In genomic region chr13:91916308-91916707, GRCm38 (mm10) we compare ENCODE assay signal across 14 mouse cellular contexts. TPM values are rescaled to one million over a fixed set of nuclear protein-coding genes. Genes with fewer than 3 reads are reported as not detected.
A peak's percentile ranks its signal among the peaks of the same experiment; 100 is the strongest.
DNase-seq lines count a peak whose midpoint lies in the region; ATAC-seq and TF ChIP-seq lines count a peak whose summit lies in the region.
"Had no signal": no experiment of that assay in that cellular context is flagged by ENCODE, and none has a peak within 500 bp of the region (broad histone marks: within the 10 kb centered on the region; RNA-seq: fewer than 3 reads in every experiment).

No protein-coding gene starts in this region.

- H3K4me1 ChIP-seq in kidney, embryonic 16.5 days (ENCODE audit: insufficient read depth, low read length): 0 out of 2 replicates have a peak, but pooled peaks cover 2% of the 10 kb centered on the region
- H3K4me1 ChIP-seq in kidney, embryonic 14.5 days (ENCODE audit: control insufficient read depth, insufficient read depth, low read length): no peaks in the 10 kb centered on the region
- H3K4me1 ChIP-seq in forebrain, embryonic 14.5 days (ENCODE audit: control insufficient read depth, insufficient read depth, low read length): peaks cover 9% of the 10 kb centered on the region
- peaks cover 8% of the 10 kb centered on the region for H3K4me1 ChIP-seq in midbrain, embryonic 16.5 days (ENCODE audit: control insufficient read depth, insufficient read depth, low read length)
- H3K4me1 ChIP-seq: lung, embryonic 15.5 days had no signal

- H3K4me2 ChIP-seq in kidney, embryonic 16.5 days (replicated peaks; ENCODE audit: low read depth, low read length): no peak overlapping the region
- no peak overlapping the region for H3K4me2 ChIP-seq in kidney, embryonic 14.5 days (replicated peaks; ENCODE audit: low read depth, low read length)
- no peak overlapping the region for H3K4me2 ChIP-seq in forebrain, embryonic 14.5 days (ENCODE audit: low read length)
- no peak overlapping the region for H3K4me2 ChIP-seq in midbrain, embryonic 16.5 days (ENCODE audit: low read length)
- H3K4me2 ChIP-seq: lung, embryonic 15.5 days had no signal

- no peak for DNase-seq in Patski (ENCODE audit: low read depth, low spot score)
- no peak for DNase-seq in forebrain, embryonic 14.5 days (ENCODE audit: low spot score)
- no peak for DNase-seq in B cell, adult 2 months
- DNase-seq in thymus, postnatal 10 days (ENCODE audit: low spot score in 2 of 2): no peak
- DNase-seq: adrenal gland, adult 8-10 months; kidney, adult 2 months had no signal

- POLR2A ChIA-PET in Patski (lab: Charles Lee): no interaction called here

- H3K9me3 ChIP-seq in kidney, embryonic 16.5 days (ENCODE audit: low read length): no peaks in the 10 kb centered on the region
- no peaks in the 10 kb centered on the region for H3K9me3 ChIP-seq in kidney, embryonic 14.5 days (ENCODE audit: control insufficient read depth, low read length)
- H3K9me3 ChIP-seq in forebrain, embryonic 14.5 days (replicated peaks; ENCODE audit: control insufficient read depth, low read length): no peaks in the 10 kb centered on the region
- H3K9me3 ChIP-seq in midbrain, embryonic 16.5 days (replicated peaks; ENCODE audit: control insufficient read depth, low read length, poor library complexity, severe bottlenecking): no peaks in the 10 kb centered on the region
- H3K9me3 ChIP-seq: lung, embryonic 15.5 days had no signal

- no peaks in the 10 kb centered on the region for H3K27me3 ChIP-seq in kidney, embryonic 16.5 days (ENCODE audit: insufficient read depth, low read length)
- H3K27me3 ChIP-seq in kidney, embryonic 14.5 days (ENCODE audit: control insufficient read depth, insufficient read depth, low read length): no peaks in the 10 kb centered on the region
- H3K27me3 ChIP-seq in Patski: no peaks in the 10 kb centered on the region
- H3K27me3 ChIP-seq in forebrain, embryonic 14.5 days (replicated peaks; ENCODE audit: control insufficient read depth, insufficient read depth, low read length): no peaks in the 10 kb centered on the region
- H3K27me3 ChIP-seq in midbrain, embryonic 16.5 days (ENCODE audit: control insufficient read depth, insufficient read depth, low read depth, low read length): no peaks in the 10 kb centered on the region
- H3K27me3 ChIP-seq: lung, embryonic 15.5 days had no signal

- TF ChIP-seq CTCF in Patski (IDR thresholded peaks at IDR 0.05): no peak

- WGBS in kidney, embryonic 16.5 days: 86% methylated on average over 5 of the region's 5 CpGs
- WGBS in kidney, embryonic 14.5 days: 90% methylated on average over 5 of the region's 5 CpGs
- WGBS in forebrain, embryonic 14.5 days: 87% methylated on average over 5 of the region's 5 CpGs
- WGBS in midbrain, embryonic 16.5 days: 80% methylated on average over 5 of the region's 5 CpGs

- in situ Hi-C loops in Patski (cut with MboI; ENCODE audit: low pct_unique_long_range_greater_than_20kb): loop anchor here (25.0 kb wide), 1 partner anchor 821 kb away; no protein-coding TSS in a partner anchor

- H3K9ac ChIP-seq in kidney, embryonic 16.5 days (replicated peaks; ENCODE audit: low read length): no peak overlapping the region
- no peak overlapping the region for H3K9ac ChIP-seq in kidney, embryonic 14.5 days (ENCODE audit: low read depth, low read length)
- H3K9ac ChIP-seq in forebrain, embryonic 14.5 days (ENCODE audit: low read length): no peak overlapping the region
- H3K9ac ChIP-seq in midbrain, embryonic 16.5 days (ENCODE audit: low read depth, low read length): no peak overlapping the region
- H3K9ac ChIP-seq: lung, embryonic 15.5 days had no signal

- CTCF ChIA-PET in Patski (lab: Charles Lee): interaction anchor here (1.4 to 2.8 kb wide), 4 partner anchors 9 to 413 kb away, joined by 3 to 8 read pairs (median 3); no protein-coding TSS in a partner anchor

- no peaks in the 10 kb centered on the region for H3K36me3 ChIP-seq in kidney, embryonic 16.5 days (ENCODE audit: insufficient read depth, low read length)
- H3K36me3 ChIP-seq in kidney, embryonic 14.5 days (ENCODE audit: control insufficient read depth, insufficient read depth, low read length): no peaks in the 10 kb centered on the region
- H3K36me3 ChIP-seq in forebrain, embryonic 14.5 days (ENCODE audit: control insufficient read depth, insufficient read depth, low read length): no peaks in the 10 kb centered on the region
- H3K36me3 ChIP-seq in midbrain, embryonic 16.5 days (ENCODE audit: control insufficient read depth, insufficient read depth, low read length): no peaks in the 10 kb centered on the region
- H3K36me3 ChIP-seq: lung, embryonic 15.5 days had no signal

- no peak overlapping the region for H3K4me3 ChIP-seq in kidney, embryonic 16.5 days (ENCODE audit: low read length)
- no peak overlapping the region for H3K4me3 ChIP-seq in kidney, embryonic 14.5 days (ENCODE audit: low read length)
- H3K4me3 ChIP-seq in forebrain, embryonic 14.5 days (ENCODE audit: low read depth, low read length): no peak overlapping the region
- H3K4me3 ChIP-seq in midbrain, embryonic 16.5 days (ENCODE audit: low read depth, low read length): no peak overlapping the region
- H3K4me3 ChIP-seq: lung, embryonic 15.5 days had no signal

- no peak overlapping the region for H3K27ac ChIP-seq in kidney, embryonic 16.5 days (ENCODE audit: low read length)
- no peak overlapping the region for H3K27ac ChIP-seq in kidney, embryonic 14.5 days (ENCODE audit: low read depth, low read length)
- H3K27ac ChIP-seq in forebrain, embryonic 14.5 days (ENCODE audit: low read depth, low read length): no peak overlapping the region
- no peak overlapping the region for H3K27ac ChIP-seq in midbrain, embryonic 16.5 days (ENCODE audit: low read length)
- H3K27ac ChIP-seq: lung, embryonic 15.5 days had no signal

- peak; percentile 37; the same call in 1 of the 2 replicates for ATAC-seq in kidney, embryonic 16.5 days (ENCODE audit: low FRiP score, low TSS enrichment)
- ATAC-seq in kidney, embryonic 14.5 days (ENCODE audit: low FRiP score, low TSS enrichment): no peak
- ATAC-seq in Patski: peak; percentile 56
- peak; percentile 7; the same call in 1 of the 2 replicates for ATAC-seq in forebrain, embryonic 14.5 days
- 0 out of 2 replicates have a peak, but pooled peaks have one; percentile 29 for ATAC-seq in midbrain, embryonic 16.5 days
- ATAC-seq in granulocyte monocyte progenitor cell, adult 5-6 weeks (replicated peaks; ENCODE audit: poor library complexity, severe bottlenecking): no peak

RNA-seq across cellular contexts. Expression of gene Ckmt2, which starts 39.6 kb away (rescaled TPM):
- 0.37 and 0.46 TPM in 2 replicates for polyA plus RNA-seq in kidney, embryonic 16.5 days (2015; fragmentation: Nextera tagmentation; extraction: Ambion mirVana)
- polyA plus RNA-seq in kidney, embryonic 14.5 days (2014; fragmentation: Nextera tagmentation; extraction: Ambion mirVana): not detected in 2 replicates
- polyA plus RNA-seq in Patski (2021): not detected
- not detected in 2 replicates for polyA plus RNA-seq in forebrain, embryonic 14.5 days (2014; fragmentation: Nextera tagmentation; extraction: Ambion mirVana)
- polyA plus RNA-seq in midbrain, embryonic 16.5 days (2015; fragmentation: Nextera tagmentation; extraction: Ambion mirVana): not detected in 2 replicates
- total RNA-seq in granulocyte monocyte progenitor cell, adult 5-6 weeks (2014; fragmentation: Nextera tagmentation): not detected in 2 replicates
- not detected in 2 replicates for total RNA-seq in granulocyte monocyte progenitor cell, adult 5-6 weeks (2017)
- total RNA-seq: adrenal gland, adult 8-10 months; monocyte, adult 5-6 weeks had no signal
- polyA plus RNA-seq: limb, embryonic 11.5 days; thymus, postnatal 0 days had no signal

Comparison
In these comparisons a context has a peak if more than half of its experiments do, and no peak if none do; other contexts are left out.
1. ATAC-seq: peak in kidney, embryonic 16.5 days (single experiment), Patski (single experiment), forebrain, embryonic 14.5 days (single experiment) and midbrain, embryonic 16.5 days (single experiment); none in kidney, embryonic 14.5 days (single experiment) and granulocyte monocyte progenitor cell, adult 5-6 weeks (single experiment).